Mouse (Mus musculus): Measurements from ENCODE around the gene Dmrtb1. TPM values are rescaled to one million over a fixed set of nuclear protein-coding genes. Genes with fewer than 3 reads are reported as not detected.

The Dmrtb1 gene
- polyA plus RNA-seq, 1 experiment from 2014 or later: not detected

DNA sequence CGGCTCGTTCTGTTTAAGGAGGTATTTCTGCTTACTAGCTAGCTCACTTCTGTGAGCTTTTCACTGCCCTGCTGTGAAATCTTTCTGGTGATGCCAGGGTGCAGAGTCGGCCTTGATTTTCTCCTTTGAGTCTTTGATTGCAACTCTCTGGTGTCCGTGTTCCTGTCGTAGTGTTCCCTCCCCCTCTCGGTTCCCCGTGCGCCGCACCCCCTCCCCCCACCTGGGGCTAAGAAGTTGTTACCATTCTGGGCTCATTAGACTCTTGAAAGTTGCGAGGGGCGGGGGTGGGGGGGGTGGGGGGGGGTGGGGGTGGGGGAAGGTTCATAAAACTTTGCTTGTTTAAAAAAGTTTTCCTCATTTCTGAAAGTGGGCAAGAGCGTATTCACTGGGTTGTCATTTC lies 3.1 kb upstream of the Dmrtb1 start:
- H3K36me3 ChIP-seq (replicated peaks; ENCODE audit: insufficient read depth, low read length): no peaks in the 10 kb centered on the region
- no peak overlapping the region for H3K4me3 ChIP-seq (ENCODE audit: low read depth, low read length)
- DNase-seq (no peak), ATAC-seq (no peak)
- H3K4me1 ChIP-seq (ENCODE audit: insufficient read depth): no peaks in the 10 kb centered on the region
- no peak overlapping the region for H3K4me2 ChIP-seq (ENCODE audit: low read depth, low read length)
- 43% methylated on average over 12 of the region's 12 CpGs for WGBS (ENCODE audit: insufficient replicate concordance)
- no peak for TF ChIP-seq CTCF (IDR thresholded peaks at IDR 0.05; ENCODE audit: low read depth)
- no peak for TF ChIP-seq EP300 (IDR thresholded peaks at IDR 0.05; ENCODE audit: low read depth)
- H3K9ac ChIP-seq (replicated peaks): no peak overlapping the region
- H3K27ac ChIP-seq (ENCODE audit: low read depth): no peak overlapping the region
- H3K27me3 ChIP-seq (ENCODE audit: insufficient read depth, low read length): no peaks in the 10 kb centered on the region
- no peaks in the 10 kb centered on the region for H3K9me3 ChIP-seq (ENCODE audit: low read length)

- no peak for TF ChIP-seq CTCF (IDR thresholded peaks at IDR 0.05; ENCODE audit: low read depth)
- TF ChIP-seq EP300 (IDR thresholded peaks at IDR 0.05; ENCODE audit: low read depth): no peak
- DNase-seq (no peak), ATAC-seq (no peak)
- Histone ChIP-seq H3K4me2 (ENCODE audit: low read depth, low read length) (no peak overlapping the region), H3K9me3 (ENCODE audit: low read length) (no peaks in the 10 kb centered on the region), H3K36me3 (replicated peaks; ENCODE audit: insufficient read depth, low read length) (no peaks in the 10 kb centered on the region), H3K9ac (replicated peaks) (no peak overlapping the region), H3K4me1 (ENCODE audit: insufficient read depth) (no peaks in the 10 kb centered on the region), H3K27ac (ENCODE audit: low read depth) (no peak overlapping the region), H3K27me3 (ENCODE audit: insufficient read depth, low read length) (no peaks in the 10 kb centered on the region), H3K4me3 (ENCODE audit: low read depth, low read length) (no peak overlapping the region)
- 90% methylated on average over 37 of the region's 37 CpGs for WGBS (ENCODE audit: insufficient replicate concordance)
These were observed 849 bp downstream of the Dmrtb1 start for GRCm38 (mm10) chr4:107683006-107683756.

GRCm38 (mm10) chr4:107681099-107681849 lies 2.8 kb downstream of the Dmrtb1 start:
- 41% methylated on average over 9 of the region's 9 CpGs for WGBS (ENCODE audit: insufficient replicate concordance)
- Histone ChIP-seq H3K9me3 (ENCODE audit: low read length) (no peaks in the 10 kb centered on the region), H3K9ac (replicated peaks) (no peak overlapping the region), H3K36me3 (replicated peaks; ENCODE audit: insufficient read depth, low read length) (no peaks in the 10 kb centered on the region), H3K4me2 (ENCODE audit: low read depth, low read length) (no peak overlapping the region), H3K4me1 (ENCODE audit: insufficient read depth) (no peaks in the 10 kb centered on the region), H3K4me3 (ENCODE audit: low read depth, low read length) (no peak overlapping the region), H3K27ac (ENCODE audit: low read depth) (no peak overlapping the region), H3K27me3 (ENCODE audit: insufficient read depth, low read length) (no peaks in the 10 kb centered on the region)
- ATAC-seq (no peak), DNase-seq (no peak)
- TF ChIP-seq CTCF (IDR thresholded peaks at IDR 0.05; ENCODE audit: low read depth): no peak
- TF ChIP-seq EP300 (IDR thresholded peaks at IDR 0.05; ENCODE audit: low read depth): no peak

GRCm38 (mm10) chr4:107680311-107681098 lies 3.5 kb downstream of the Dmrtb1 start:
- WGBS (ENCODE audit: insufficient replicate concordance): 59% methylated on average over 15 of the region's 15 CpGs
- Histone ChIP-seq H3K4me3 (ENCODE audit: low read depth, low read length) (no peak overlapping the region), H3K4me1 (ENCODE audit: insufficient read depth) (no peaks in the 10 kb centered on the region), H3K4me2 (ENCODE audit: low read depth, low read length) (no peak overlapping the region), H3K9me3 (ENCODE audit: low read length) (no peaks in the 10 kb centered on the region), H3K27ac (ENCODE audit: low read depth) (no peak overlapping the region), H3K36me3 (replicated peaks; ENCODE audit: insufficient read depth, low read length) (no peaks in the 10 kb centered on the region), H3K9ac (replicated peaks) (no peak overlapping the region), H3K27me3 (ENCODE audit: insufficient read depth, low read length) (no peaks in the 10 kb centered on the region)
- TF ChIP-seq EP300 (IDR thresholded peaks at IDR 0.05; ENCODE audit: low read depth) (no peak), CTCF (IDR thresholded peaks at IDR 0.05; ENCODE audit: low read depth) (no peak)
- no peak for DNase-seq
- ATAC-seq: no peak

DNA sequence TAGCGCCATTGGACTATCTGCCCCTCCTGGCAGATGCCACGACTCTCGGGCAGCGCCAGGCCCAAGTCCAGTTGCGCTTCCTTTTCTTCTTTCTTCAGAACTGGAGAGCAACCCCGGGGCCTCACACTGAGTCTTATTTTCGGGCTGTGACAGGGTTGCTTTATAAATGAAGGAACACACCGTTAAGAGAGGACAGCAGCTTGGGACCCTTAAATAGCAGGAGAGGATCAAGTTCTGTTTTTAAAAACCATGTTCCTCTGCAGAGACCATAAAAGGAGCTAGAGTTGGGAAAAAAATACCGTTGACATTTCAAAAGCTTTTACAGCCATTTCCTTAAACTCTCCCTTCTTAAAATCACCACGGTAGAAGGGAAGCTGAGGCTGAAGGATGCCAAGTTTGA lies 8.4 kb downstream of the Dmrtb1 start:
- no peak overlapping the region for H3K4me2 ChIP-seq (ENCODE audit: low read depth, low read length)
- WGBS (ENCODE audit: insufficient replicate concordance): 51% methylated on average over 10 of the region's 10 CpGs
- no peaks in the 10 kb centered on the region for H3K36me3 ChIP-seq (replicated peaks; ENCODE audit: insufficient read depth, low read length)
- H3K9ac ChIP-seq (replicated peaks): no peak overlapping the region
- H3K4me1 ChIP-seq (ENCODE audit: insufficient read depth): 0 out of 2 replicates have a peak, but pooled peaks cover 2% of the 10 kb centered on the region
- no peak overlapping the region for H3K4me3 ChIP-seq (ENCODE audit: low read depth, low read length)
- TF ChIP-seq EP300 (IDR thresholded peaks at IDR 0.05; ENCODE audit: low read depth): no peak
- TF ChIP-seq CTCF (IDR thresholded peaks at IDR 0.05; ENCODE audit: low read depth): no peak
- DNase-seq: no peak
- H3K27ac ChIP-seq (ENCODE audit: low read depth): no peak overlapping the region
- no peak for ATAC-seq
- H3K9me3 ChIP-seq (ENCODE audit: low read length): no peaks in the 10 kb centered on the region
- peaks cover 13% of the 10 kb centered on the region for H3K27me3 ChIP-seq (ENCODE audit: insufficient read depth, low read length)

GRCm38 (mm10) chr4:107674322-107674644 lies 9.7 kb downstream of the Dmrtb1 start:
- DNase-seq (no peak), ATAC-seq (no peak; the same call in 1 of the 2 replicates)
- Histone ChIP-seq H3K36me3 (replicated peaks; ENCODE audit: insufficient read depth, low read length) (no peaks in the 10 kb centered on the region), H3K4me3 (ENCODE audit: low read depth, low read length) (no peak overlapping the region), H3K9ac (replicated peaks) (no peak overlapping the region), H3K4me1 (ENCODE audit: insufficient read depth) (0 out of 2 replicates have a peak, but pooled peaks cover 2% of the 10 kb centered on the region), H3K27ac (ENCODE audit: low read depth) (no peak overlapping the region), H3K9me3 (ENCODE audit: low read length) (no peaks in the 10 kb centered on the region), H3K4me2 (ENCODE audit: low read depth, low read length) (no peak overlapping the region), H3K27me3 (ENCODE audit: insufficient read depth, low read length) (peaks cover 13% of the 10 kb centered on the region)
- TF ChIP-seq EP300 (IDR thresholded peaks at IDR 0.05; ENCODE audit: low read depth) (no peak), CTCF (IDR thresholded peaks at IDR 0.05; ENCODE audit: low read depth) (no peak)
- 27% methylated on average over 5 of the region's 5 CpGs for WGBS (ENCODE audit: insufficient replicate concordance)

Data from liver, postnatal 0 days (tissue).